Mouse (Mus musculus) B cell, adult 62 days (primary cell): ENCODE data around the gene Opn4. TPM values are rescaled to one million over a fixed set of nuclear protein-coding genes. Genes with fewer than 3 reads are reported as not detected.

Experiments used
- total RNA-seq: library from RNA; stranded (reverse); gene quantifications from 4 replicates; pipeline ENCODE4 v1.2.4, GENCODE M21; 2023

The Opn4 gene
- not detected in 4 replicates for total RNA-seq

GRCm38 (mm10) chr14:34599941-34600340, at the start of gene Opn4:
Gene Opn4, minus strand, starts transcription at chr14:34600142.

GRCm38 (mm10) chr14:34588498-34588897, 11.4 kb downstream of the Opn4 start, which contains the start of gene Ldb3:
Gene Ldb3, minus strand, starts transcription at chr14:34588682.

Other genes starting within 250 kb of the Opn4 start
- not detected in 4 replicates for gene Fam25c, start 244.7 kb downstream of the Opn4 start, total RNA-seq
- gene Sncg, start 225.4 kb downstream of the Opn4 start, total RNA-seq = not detected in 4 replicates
- not detected in 4 replicates for gene Mmrn2, start 224.7 kb downstream of the Opn4 start, total RNA-seq
- 0.45 to 0.97 TPM in 2 of 4 replicates, not detected in the others for gene Bmpr1a, start 96.8 kb downstream of the Opn4 start, total RNA-seq
- gene 9230112D13Rik, start 77.3 kb downstream of the Opn4 start, total RNA-seq = not detected in 4 replicates
- not detected in 4 replicates for gene Ldb3, start 11.5 kb downstream of the Opn4 start, total RNA-seq
- 57.0 to 69.8 TPM (median 61.4 TPM) in 4 replicates for gene Wapl, start 73.8 kb upstream of the Opn4 start, total RNA-seq
- not detected in 4 replicates for gene Grid1, start 220.0 kb upstream of the Opn4 start, total RNA-seq